Mouse (Mus musculus): ENCODE results near the gene Irgm1.

- TF ChIP-seq CTCF (IDR thresholded peaks at IDR 0.05; ENCODE audit: extremely low read depth, insufficient read length, insufficient replicate concordance, low read depth, low read length) (no peak), POLR2A (IDR thresholded peaks at IDR 0.05; ENCODE audit: low read depth, low read length) (no peak)
These were observed 29.1 kb downstream of the Irgm1 start for GRCm38 (mm10) chr11:48842378-48842792.
